Mouse (Mus musculus) neural tube, embryonic 11.5 days (tissue): ENCODE data around the gene Olfr527. TPM values are rescaled to one million over a fixed set of nuclear protein-coding genes. Genes with fewer than 3 reads are reported as not detected.

Source experiments
- ATAC-seq: fragments of 200-750 bp; cut with Nextera tagmentation; 2 replicates; pipeline ENCODE4 v1.8.0; 2017; ENCODE audit warnings: moderate number of reproducible peaks, mild to moderate bottlenecking, moderate TSS enrichment, moderate library complexity; ENCODE audit not compliant: insufficient read depth, low FRiP score, low TSS enrichment
- DNase-seq: peaks from one replicate; pipeline ENCODE4 v3.0.0-alpha.2; 2015; ENCODE audit warnings: low spot score
- H3K27ac ChIP-seq: fragments of 300-500 bp; sonication (generic); 2 replicates; pipeline ENCODE4 v1.5.1; 2014; ENCODE audit warnings: low read depth, mild to moderate bottlenecking, low read length
- H3K27me3 ChIP-seq: fragments of 300-500 bp; sonication (generic); 2 replicates; pipeline ENCODE4 v1.6.1; 2014; ENCODE audit warnings: mild to moderate bottlenecking, low read length, mixed read lengths; ENCODE audit not compliant: control insufficient read depth, insufficient read depth
- H3K36me3 ChIP-seq: fragments of 300-500 bp; sonication (generic); 2 replicates; pipeline ENCODE4 v1.6.1; 2014; ENCODE audit warnings: mild to moderate bottlenecking, low read length, moderate library complexity, mixed read lengths; ENCODE audit not compliant: control insufficient read depth, insufficient read depth
- H3K4me1 ChIP-seq: fragments of 300-500 bp; sonication (generic); 2 replicates; pipeline ENCODE4 v1.6.1; 2014; ENCODE audit warnings: low read length, mixed read lengths; ENCODE audit not compliant: control insufficient read depth, insufficient read depth
- H3K4me2 ChIP-seq: fragments of 300-500 bp; sonication (generic); 2 replicates; pipeline ENCODE4 v1.6.1; 2014; ENCODE audit warnings: low read depth, mild to moderate bottlenecking, moderate library complexity
- H3K4me3 ChIP-seq: fragments of 300-500 bp; sonication (generic); 2 replicates; pipeline ENCODE4 v1.5.1; 2014; ENCODE audit warnings: low read depth, low read length
- H3K9ac ChIP-seq: fragments of 300-500 bp; sonication (generic); 2 replicates; pipeline ENCODE4 v1.6.1; 2014; ENCODE audit warnings: mild to moderate bottlenecking, low read length
- H3K9me3 ChIP-seq: fragments of 300-500 bp; sonication (generic); 2 replicates; pipeline ENCODE4 v1.6.1; 2016; ENCODE audit warnings: low read length; ENCODE audit not compliant: control insufficient read depth
- WGBS: fragments of 180-500 bp; shearing (Covaris S2); extraction: QIAGEN DNeasy Blood & Tissue Kit; methylation state at CpG from one replicate; pipeline ENCODE4 v1.1.7; 2014; 5-methylcytosine and 5-hydroxymethylcytosine counted together
- polyA plus RNA-seq: library from polyadenylated mRNA; unstranded; fragments of >200 nt; fragmentation: Nextera tagmentation; extraction: Ambion mirVana; gene quantifications from 2 replicates; pipeline ENCODE4 v1.2.1, GENCODE M21; 2014

Gene Olfr527
- polyA plus RNA-seq, 1 experiment from 2014 or later, result not detected

- no peak overlapping the region for H3K9ac ChIP-seq
- DNase-seq, result no peak
- no peak overlapping the region for H3K4me2 ChIP-seq
- no peak overlapping the region for H3K4me3 ChIP-seq
- no peaks in the 10 kb centered on the region for H3K4me1 ChIP-seq
- H3K36me3 ChIP-seq, result no peaks in the 10 kb centered on the region
- H3K27me3 ChIP-seq, result no peaks in the 10 kb centered on the region
- 84% methylated on average over 4 of the region's 4 CpGs for WGBS
- H3K27ac ChIP-seq, result no peak overlapping the region
- no peak for ATAC-seq
- H3K9me3 ChIP-seq, result no peaks in the 10 kb centered on the region
These were observed 40.5 kb downstream of the Olfr527 start for GRCm38 (mm10) chr7:140374300-140374699.

- Histone ChIP-seq H3K27me3 (no peaks in the 10 kb centered on the region), H3K9me3 (no peaks in the 10 kb centered on the region), H3K4me3 (no peak within 1 kb of the TSS), H3K4me1 (no peaks in the 10 kb centered on the region), H3K36me3 (no peaks in the 10 kb centered on the region), H3K9ac (no peak within 1 kb of the TSS), H3K27ac (no peak within 1 kb of the TSS), H3K4me2 (no peak within 1 kb of the TSS)
- WGBS, result 43% methylated on average over 1 of the region's 1 CpGs
- no peak for ATAC-seq
- no peak for DNase-seq
These were observed 42.4 kb downstream of the Olfr527 start, which contains the start of gene Olfr530 for GRCm38 (mm10) chr7:140376231-140376630. Gene Olfr530, minus strand, starts transcription at chr7:140376331.

- Histone ChIP-seq H3K4me1 (no peaks in the 10 kb centered on the region), H3K36me3 (no peaks in the 10 kb centered on the region), H3K4me3 (no peak overlapping the region), H3K27ac (no peak overlapping the region), H3K4me2 (no peak overlapping the region), H3K9me3 (no peaks in the 10 kb centered on the region), H3K9ac (no peak overlapping the region), H3K27me3 (no peaks in the 10 kb centered on the region)
- DNase-seq, result no peak
- 94% methylated on average over 2 of the region's 2 CpGs for WGBS
- no peak for ATAC-seq
These were observed 43.1 kb downstream of the Olfr527 start for GRCm38 (mm10) chr7:140376911-140377310.

Other genes starting within 250 kb of the Olfr527 start
- not detected in 2 replicates for gene Prap1, start 240.6 kb upstream of the Olfr527 start, polyA plus RNA-seq
- 12.8 and 13.1 TPM in 2 replicates for gene Fuom, start 231.6 kb upstream of the Olfr527 start, polyA plus RNA-seq
- 15.6 and 16.1 TPM in 2 replicates for gene Paox, start 218.2 kb upstream of the Olfr527 start, polyA plus RNA-seq
- 160 and 162 TPM in 2 replicates for gene Echs1, start 217.5 kb upstream of the Olfr527 start, polyA plus RNA-seq
- gene Mtg1, start 196.5 kb upstream of the Olfr527 start, polyA plus RNA-seq, result 19.5 and 21.7 TPM in 2 replicates
- 0.72 and 1.2 TPM in 2 replicates for gene Sprn, start 179.1 kb upstream of the Olfr527 start, polyA plus RNA-seq
- not detected in 2 replicates for gene Olfr522, start 169.3 kb upstream of the Olfr527 start, polyA plus RNA-seq
- gene Olfr523, start 160.8 kb upstream of the Olfr527 start, polyA plus RNA-seq, result not detected in 2 replicates
- gene Olfr524, start 128.1 kb upstream of the Olfr527 start, polyA plus RNA-seq, result not detected in 2 replicates
- gene Cd163l1, start 115.8 kb upstream of the Olfr527 start, polyA plus RNA-seq, result not detected in 2 replicates
- gene 5830411N06Rik, start 86.7 kb upstream of the Olfr527 start, polyA plus RNA-seq, result not detected in 2 replicates
- not detected in 2 replicates for gene Olfr525, start 13.2 kb upstream of the Olfr527 start, polyA plus RNA-seq
- gene Olfr60, start 27.7 kb downstream of the Olfr527 start, polyA plus RNA-seq, result not detected in 2 replicates
- gene Olfr530, start 42.3 kb downstream of the Olfr527 start, polyA plus RNA-seq, result not detected in 2 replicates
- not detected in 2 replicates for gene Olfr531, start 68.9 kb downstream of the Olfr527 start, polyA plus RNA-seq
- not detected in 2 replicates for gene Olfr532, start 87.6 kb downstream of the Olfr527 start, polyA plus RNA-seq
- not detected in 2 replicates for gene Olfr533, start 129.4 kb downstream of the Olfr527 start, polyA plus RNA-seq
- gene Olfr535, start 150.2 kb downstream of the Olfr527 start, polyA plus RNA-seq, result not detected in 2 replicates
- not detected in 2 replicates for gene Olfr536, start 173.4 kb downstream of the Olfr527 start, polyA plus RNA-seq
- not detected in 2 replicates for gene Olfr538, start 233.9 kb downstream of the Olfr527 start, polyA plus RNA-seq